Mouse (Mus musculus) kidney, adult 2 months (tissue): ENCODE data around the gene Spcs3.

ENCODE experiments used
- CTCF ChIP-seq: fragments of 200-500 bp; conservative IDR thresholded peaks from 2 replicates; pipeline ENCODE4 v1.5.1; 2011; ENCODE audit warnings: low read depth, mild to moderate bottlenecking, control low read depth, low read length, moderate library complexity, mixed read lengths; ENCODE audit not compliant: insufficient read depth, insufficient read length
- POLR2A ChIP-seq: fragments of 200-500 bp; IDR thresholded peaks from one replicate; pipeline ENCODE4 v1.6.1; 2011; ENCODE audit warnings: low read depth, low read length, control low read depth

- TF ChIP-seq CTCF (no peak), POLR2A (no peak)
Measured at GRCm38 (mm10) chr8:54526700-54527099, 3.1 kb downstream of the Spcs3 start.
